Mouse (Mus musculus): ENCODE measurements at regions not wholly inside any gene's neighbourhood (a gene's known extent, or its start where the extent isn't known, plus 50 kb on each side); places are given as distances from the start of the nearest gene placed in this dataset.

DNA sequence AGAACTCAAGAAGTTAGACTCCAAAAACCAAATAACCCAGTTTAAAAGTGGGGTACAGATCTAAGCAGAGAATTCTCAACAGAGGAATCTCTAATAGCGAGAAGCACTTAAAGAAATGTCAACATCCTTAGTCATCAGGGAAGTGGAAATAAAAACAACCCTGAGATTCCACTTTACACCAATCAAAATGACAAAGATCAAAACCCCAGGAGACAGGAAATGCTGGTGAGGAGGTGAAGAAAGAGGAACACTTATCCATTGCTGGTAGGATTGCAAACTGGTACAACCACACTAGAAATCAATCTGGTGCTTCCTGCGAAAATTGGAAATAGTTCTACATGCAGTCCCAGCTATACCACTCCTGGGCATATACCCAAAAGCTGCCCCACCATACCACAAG lies 111.0 kb downstream of the Etaa1 start:
- TF ChIP-seq CTCF (IDR thresholded peaks at IDR 0.05; ENCODE audit: low read depth, low read length) (no peak), POLR2A (IDR thresholded peaks at IDR 0.05; ENCODE audit: insufficient read depth, low read length) (no peak)

Data from ES-Bruce4 (cell line).